Mouse (Mus musculus) Muller cell, postnatal 12 days (primary cell): ENCODE measurements around the gene Dscam.

Experiments
- DNase-seq: peaks from one replicate; pipeline ENCODE4 v3.0.0-alpha.2; 2015; ENCODE audit errors: inconsistent ontology term

The Dscam gene

GRCm38 (mm10) chr16:97018304-97018703 is 152.2 kb downstream of the Dscam start:
- no peak for DNase-seq

GRCm38 (mm10) chr16:97017171-97017738 is 153.3 kb downstream of the Dscam start:
- DNase-seq: no peak

- DNase-seq: no peak
These were observed 154.2 kb downstream of the Dscam start for GRCm38 (mm10) chr16:97016244-97016850.

GRCm38 (mm10) chr16:97014343-97014742 is 156.2 kb downstream of the Dscam start:
- DNase-seq: no peak

GRCm38 (mm10) chr16:97009116-97010055 is 161.2 kb downstream of the Dscam start:
- DNase-seq: no peak

- DNase-seq: peak; percentile 42
These were observed 162.5 kb downstream of the Dscam start for GRCm38 (mm10) chr16:97007892-97008527.

- DNase-seq: no peak
These were observed 163.7 kb downstream of the Dscam start for GRCm38 (mm10) chr16:97006854-97007182.

GRCm38 (mm10) chr16:97006041-97006853 is 164.3 kb downstream of the Dscam start:
- DNase-seq: no peak

- DNase-seq: no peak
These were observed 166.6 kb downstream of the Dscam start for GRCm38 (mm10) chr16:97003965-97004364.

- no peak for DNase-seq
These were observed 167.7 kb downstream of the Dscam start for GRCm38 (mm10) chr16:97002837-97003236.

GRCm38 (mm10) chr16:97002189-97002588 is 168.4 kb downstream of the Dscam start:
- no peak for DNase-seq

- DNase-seq: peak; percentile 85
These were observed 173.7 kb downstream of the Dscam start for GRCm38 (mm10) chr16:96996854-96997253.

- DNase-seq: peak; percentile 55
These were observed 174.7 kb downstream of the Dscam start for GRCm38 (mm10) chr16:96995858-96996257.

- DNase-seq: no peak
These were observed 183.2 kb downstream of the Dscam start for GRCm38 (mm10) chr16:96987396-96987795.

- DNase-seq: no peak
These were observed 197.3 kb downstream of the Dscam start for GRCm38 (mm10) chr16:96973300-96973699.

GRCm38 (mm10) chr16:96971768-96972167 is 198.8 kb downstream of the Dscam start:
- no peak for DNase-seq

- DNase-seq: no peak
These were observed 200.1 kb downstream of the Dscam start for GRCm38 (mm10) chr16:96970412-96970811.

GRCm38 (mm10) chr16:96969643-96970042 is 200.9 kb downstream of the Dscam start:
- DNase-seq: no peak

- DNase-seq: no peak
These were observed 201.6 kb downstream of the Dscam start for GRCm38 (mm10) chr16:96968885-96969480.

- DNase-seq: no peak
These were observed 210.9 kb downstream of the Dscam start for GRCm38 (mm10) chr16:96959695-96960094.
